In the genomic region with DNA sequence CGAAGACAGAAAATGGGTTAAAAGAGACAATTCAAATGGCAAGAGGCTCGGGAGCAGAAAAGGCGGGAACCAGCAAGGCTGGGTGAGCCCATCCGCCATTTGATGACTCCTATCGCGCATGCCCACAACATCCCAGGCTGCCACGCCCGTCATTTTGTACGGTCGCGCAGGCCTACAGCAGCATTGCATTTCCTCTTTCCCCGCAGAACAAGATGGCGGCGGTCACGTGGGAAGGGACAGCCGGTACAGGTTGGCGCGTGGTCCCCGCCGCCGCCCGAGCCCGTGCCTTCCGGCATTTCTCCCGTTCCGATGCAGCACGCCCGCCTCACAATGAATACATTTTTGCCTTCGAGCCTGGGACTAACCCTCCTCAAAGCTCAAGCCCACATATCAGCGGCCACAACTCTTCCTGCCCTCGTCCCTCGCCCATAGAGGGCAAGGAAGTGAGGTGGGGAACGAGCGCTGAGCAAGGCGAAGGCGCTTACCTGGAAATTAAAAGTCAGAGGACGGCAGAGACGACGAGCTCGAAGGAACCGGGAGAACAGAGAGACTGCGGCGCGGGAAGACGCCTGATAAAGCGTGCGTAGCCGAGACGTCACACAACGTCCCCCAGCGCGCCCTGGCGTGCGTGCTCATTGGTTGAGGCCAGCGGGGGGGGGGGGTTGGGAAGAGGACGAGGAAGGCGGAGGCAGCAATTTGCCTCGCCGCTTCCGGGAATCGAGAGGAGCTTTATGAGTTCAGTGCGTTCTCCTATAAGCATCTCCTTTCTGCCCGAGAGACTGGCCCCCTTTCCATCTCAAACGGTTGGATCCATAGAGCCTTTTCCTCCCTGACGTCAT, we compare ENCODE assay signal across 8 mouse cellular contexts. TPM values are rescaled to one million over a fixed set of nuclear protein-coding genes. Genes with fewer than 3 reads are reported as not detected.
DNase-seq lines count a peak whose midpoint lies in the region; ATAC-seq and TF ChIP-seq lines count a peak whose summit lies in the region.

Rbm3 (minus strand) TSS at position 728 of the 839 bp plus-strand sequence.

- H3K9me3 ChIP-seq in G1E (replicated peaks), result no peaks in the 10 kb centered on the region
- H3K9me3 ChIP-seq in forebrain, postnatal 0 days (ENCODE audit: low read length), result no peaks in the 10 kb centered on the region
- no peaks in the 10 kb centered on the region for H3K9me3 ChIP-seq in lung, embryonic 15.5 days

- 26% methylated on average over 60 of the region's 65 CpGs for WGBS in forebrain, postnatal 0 days
- 15% methylated on average over 48 of the region's 65 CpGs for WGBS in lung, embryonic 15.5 days

- H3K27ac ChIP-seq in forebrain, postnatal 0 days (ENCODE audit: low read depth, low read length), result peak within 1 kb of the TSS; percentile 98
- H3K27ac ChIP-seq in lung, embryonic 15.5 days, result peak within 1 kb of the TSS; percentile 98

- peaks cover 51% of the 10 kb centered on the region for H3K4me1 ChIP-seq in G1E (ENCODE audit: insufficient read depth, low read depth, low read length)
- H3K4me1 ChIP-seq in forebrain, postnatal 0 days (ENCODE audit: insufficient read depth), result 0 out of 2 replicates have a peak, but pooled peaks cover 3% of the 10 kb centered on the region
- H3K4me1 ChIP-seq in lung, embryonic 15.5 days, result peaks cover 10% of the 10 kb centered on the region

- no peak for TF ChIP-seq CTCF in G1E (IDR thresholded peaks at IDR 0.05; ENCODE audit: low read depth, low read length)
- TF ChIP-seq CTCF in forebrain, postnatal 0 days (IDR thresholded peaks at IDR 0.05; ENCODE audit: low read depth), result peak; percentile 12; the same call in 1 of the 2 replicates

- peak; percentile 69 for DNase-seq in G1E (ENCODE audit: low spot score)
- DNase-seq in cerebellum, adult 18-20 months, result peak; percentile 86 to 88
- peak; percentile 93 for DNase-seq in forebrain, postnatal 0 days
- DNase-seq in heart, postnatal 4 days, result peak; percentile 86
- peak; percentile 83 to 84 for DNase-seq in layer of hippocampus, adult 8-10 months (ENCODE audit: low spot score in 2 of 2)
- DNase-seq in ovary, adult 18-20 months (ENCODE audit: low spot score), result peak; percentile 68
- DNase-seq in thymus, postnatal 0 days (ENCODE audit: low spot score), result peak; percentile 89

- peak within 1 kb of the TSS; percentile 92 for H3K9ac ChIP-seq in forebrain, postnatal 0 days
- H3K9ac ChIP-seq in lung, embryonic 15.5 days, result peak within 1 kb of the TSS; percentile 74

- peak within 1 kb of the TSS; percentile 79 for H3K4me3 ChIP-seq in G1E (ENCODE audit: low read depth, low read length)
- peak within 1 kb of the TSS; percentile 56 for H3K4me3 ChIP-seq in forebrain, postnatal 0 days (ENCODE audit: low read depth, low read length)
- H3K4me3 ChIP-seq in lung, embryonic 15.5 days, result peak within 1 kb of the TSS; percentile 63

- ATAC-seq in G1E (ENCODE audit: extremely low read depth, insufficient number of reproducible peaks, low FRiP score, poor library complexity, severe bottlenecking), result peak; percentile 63
- peak; percentile 96 for ATAC-seq in forebrain, postnatal 0 days
- ATAC-seq in lung, embryonic 15.5 days (ENCODE audit: borderline replicate concordance, extremely low read depth, low FRiP score, low TSS enrichment), result peak; percentile 96

- H3K27me3 ChIP-seq in G1E (ENCODE audit: insufficient read depth, low read length), result no peaks in the 10 kb centered on the region
- no peaks in the 10 kb centered on the region for H3K27me3 ChIP-seq in forebrain, postnatal 0 days (ENCODE audit: insufficient read depth, low read length)
- no peaks in the 10 kb centered on the region for H3K27me3 ChIP-seq in lung, embryonic 15.5 days

- peak within 1 kb of the TSS; percentile 53 for H3K4me2 ChIP-seq in forebrain, postnatal 0 days (ENCODE audit: low read depth)
- peak within 1 kb of the TSS; percentile 74 for H3K4me2 ChIP-seq in lung, embryonic 15.5 days

- H3K36me3 ChIP-seq in G1E (replicated peaks), result peaks cover 41% of the 10 kb centered on the region
- peaks cover 13% of the 10 kb centered on the region for H3K36me3 ChIP-seq in forebrain, postnatal 0 days (ENCODE audit: insufficient read depth)
- H3K36me3 ChIP-seq in lung, embryonic 15.5 days, result peaks cover 25% of the 10 kb centered on the region

RNA-seq across cellular contexts. Expression of gene Rbm3, which starts in this region (rescaled TPM):
- 460 and 585 TPM in 2 replicates for total RNA-seq in G1E (2014; fragmentation: Nextera tagmentation)
- total RNA-seq in G1E (2017), result 1,150 and 1,311 TPM in 2 replicates
- 125 and 248 TPM in 2 replicates for polyA plus RNA-seq in G1E (2012)
- total RNA-seq in forebrain, postnatal 0 days (2014; rRNA removed), result 581 and 651 TPM in 2 replicates
- 541 and 677 TPM in 2 replicates for polyA plus RNA-seq in forebrain, postnatal 0 days (2015; fragmentation: Nextera tagmentation; extraction: Ambion mirVana)
- total RNA-seq in heart, postnatal 4 days (2021), result 100 to 1,000 TPM; 471 to 553 TPM
- total RNA-seq in layer of hippocampus, adult 8-10 months (2022), result 100 to 1,000 TPM; 111 to 215 (median 130) TPM
- 508 and 532 TPM in 2 replicates for polyA plus RNA-seq in lung, embryonic 15.5 days (2015; fragmentation: Nextera tagmentation; extraction: Ambion mirVana)
- 1,171 and 1,412 TPM in 2 replicates for polyA plus RNA-seq in thymus, postnatal 0 days (2015; fragmentation: Nextera tagmentation; extraction: Ambion mirVana)

Comparison
In these comparisons a context has a peak if more than half of its experiments do, and no peak if none do; other contexts are left out.
1. Peak in every context shown above with its lines: DNase-seq, ATAC-seq, H3K4me3 ChIP-seq and H3K27ac ChIP-seq.